Mouse (Mus musculus) bone marrow, adult 2 months (tissue): Measurements from ENCODE around the gene Fggy.

ENCODE experiments used
- CTCF ChIP-seq: fragments of 200-500 bp; IDR thresholded peaks from 2 replicates; pipeline ENCODE4 v1.5.1; 2011; ENCODE audit warnings: low read length, control low read depth; ENCODE audit not compliant: control insufficient read depth, insufficient read depth
- POLR2A ChIP-seq: fragments of 200-500 bp; IDR thresholded peaks from 2 replicates; pipeline ENCODE4 v1.6.1; 2011; ENCODE audit warnings: low read depth, mild to moderate bottlenecking, control low read depth, low read length, borderline replicate concordance; ENCODE audit not compliant: control insufficient read depth

DNA sequence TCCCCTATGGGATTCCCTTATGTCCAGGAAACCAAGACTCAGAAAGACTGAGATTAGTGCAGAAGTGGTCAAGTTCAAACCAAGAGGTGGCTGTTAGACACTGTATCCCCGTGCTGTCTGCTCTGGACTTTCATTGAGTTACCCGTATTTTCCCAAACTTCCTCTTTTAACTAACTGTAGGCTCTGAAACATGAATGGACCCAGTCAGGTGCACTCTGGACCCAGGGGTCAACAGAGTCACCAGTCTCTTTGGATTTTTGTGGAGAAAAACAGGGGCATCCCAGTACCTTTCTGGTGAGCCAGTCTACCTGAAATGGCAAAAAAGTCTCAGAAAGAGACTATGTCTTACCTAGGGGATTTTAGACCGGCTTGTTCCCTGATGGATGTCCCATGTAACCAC lies 33.6 kb downstream of the Fggy start:
- TF ChIP-seq CTCF (no peak), POLR2A (no peak)
